In genomic region chr4:121103304-121103703, GRCm38 (mm10) we compare ENCODE assay signal across 40 mouse cellular contexts. TPM values are rescaled to one million over a fixed set of nuclear protein-coding genes. Genes with fewer than 3 reads are reported as not detected.
DNase-seq lines count a peak whose midpoint lies in the region; ATAC-seq and TF ChIP-seq lines count a peak whose summit lies in the region.
"Had no signal": no experiment of that assay in that cellular context is flagged by ENCODE, and none has a peak within 500 bp of the region (broad histone marks: within the 10 kb centered on the region; RNA-seq: fewer than 3 reads in every experiment).

No protein-coding gene starts in this region.

- H3K4me1 ChIP-seq in midbrain, embryonic 13.5 days (replicated peaks): no peaks in the 10 kb centered on the region
- no peaks in the 10 kb centered on the region for H3K4me1 ChIP-seq in midbrain, postnatal 0 days (ENCODE audit: insufficient read depth, low read length)
- H3K4me1 ChIP-seq: embryonic facial prominence, embryonic 13.5 days; hindbrain, embryonic 10.5 days; neural tube, embryonic 15.5 days; stomach, embryonic 15.5 days had no signal

- no peak overlapping the region for H3K4me2 ChIP-seq in midbrain, embryonic 13.5 days (replicated peaks)
- no peak overlapping the region for H3K4me2 ChIP-seq in midbrain, postnatal 0 days (ENCODE audit: low read depth, low read length, poor library complexity, severe bottlenecking)
- H3K4me2 ChIP-seq: embryonic facial prominence, embryonic 13.5 days; heart, embryonic 13.5 days; neural tube, embryonic 15.5 days; stomach, embryonic 15.5 days had no signal

- no peak overlapping the region for H3K4me3 ChIP-seq in midbrain, embryonic 13.5 days (replicated peaks)
- H3K4me3 ChIP-seq in midbrain, postnatal 0 days (ENCODE audit: low read depth, low read length): no peak overlapping the region
- H3K4me3 ChIP-seq: embryonic facial prominence, embryonic 13.5 days; forebrain, embryonic 10.5 days; gastrocnemius, adult 2 months; heart, adult 2 months; heart, embryonic 13.5 days; hindbrain, embryonic 10.5 days; layer of hippocampus, adult 2 months; neural tube, embryonic 15.5 days; stomach, embryonic 15.5 days had no signal

- peak; percentile 99 for ATAC-seq in frontal cortex, adult (ENCODE audit: low TSS enrichment)
- no peak for ATAC-seq in midbrain, embryonic 13.5 days
- no peak for ATAC-seq in midbrain, postnatal 0 days (ENCODE audit: low FRiP score)
- ATAC-seq: forebrain, embryonic 16.5 days; hindbrain, embryonic 16.5 days had no signal

- peak; percentile 80 for DNase-seq in brain, adult 2 months (ENCODE audit: low read depth, low spot score)
- peak; percentile 13 to 87 for DNase-seq in left cerebral cortex, adult 8-10 months (ENCODE audit: low spot score in 2 of 2)
- DNase-seq in right cerebral cortex, postnatal 25 days: peak; percentile 43
- no peak for DNase-seq in midbrain, postnatal 0 days (ENCODE audit: low spot score)
- DNase-seq in cerebellum, postnatal 36 days: no peak
- DNase-seq: adrenal gland, postnatal 10 days; B cell, adult 2 months; cerebellum, adult 11 months; cerebellum, adult 9-11 months; gastrocnemius, adult 2 months; gastrocnemius, postnatal 36 days; heart, adult 2 months; heart, postnatal 10 days; kidney, adult 18-20 months; kidney, postnatal 36 days; liver; lung, adult 2 months; lung, postnatal 10 days; midbrain, embryonic 14.5 days; retina, postnatal 1 day; thymus, postnatal 25 days had no signal

- no peaks in the 10 kb centered on the region for H3K9me3 ChIP-seq in midbrain, embryonic 13.5 days
- no peaks in the 10 kb centered on the region for H3K9me3 ChIP-seq in midbrain, postnatal 0 days (ENCODE audit: low read length)
- H3K9me3 ChIP-seq: embryonic facial prominence, embryonic 13.5 days; forebrain, embryonic 10.5 days; heart, embryonic 13.5 days; hindbrain, embryonic 10.5 days; neural tube, embryonic 15.5 days; stomach, embryonic 15.5 days had no signal

- H3K27me3 ChIP-seq in midbrain, embryonic 13.5 days: 0 out of 2 replicates have a peak, but pooled peaks cover 2% of the 10 kb centered on the region
- H3K27me3 ChIP-seq in midbrain, postnatal 0 days (ENCODE audit: insufficient read depth, low read length): no peaks in the 10 kb centered on the region
- H3K27me3 ChIP-seq: embryonic facial prominence, embryonic 13.5 days; heart, embryonic 13.5 days; neural tube, embryonic 15.5 days; stomach, embryonic 15.5 days had no signal

- WGBS in midbrain, embryonic 13.5 days: 86% methylated on average over 4 of the region's 4 CpGs
- WGBS in midbrain, postnatal 0 days: 83% methylated on average over 4 of the region's 4 CpGs

- no peaks in the 10 kb centered on the region for H3K36me3 ChIP-seq in midbrain, embryonic 13.5 days
- no peaks in the 10 kb centered on the region for H3K36me3 ChIP-seq in midbrain, postnatal 0 days (ENCODE audit: insufficient read depth, low read length)
- H3K36me3 ChIP-seq: embryonic facial prominence, embryonic 13.5 days; forebrain, embryonic 10.5 days; heart, embryonic 13.5 days; hindbrain, embryonic 10.5 days; neural tube, embryonic 15.5 days; stomach, embryonic 15.5 days had no signal

- H3K27ac ChIP-seq in midbrain, embryonic 13.5 days: no peak overlapping the region
- H3K27ac ChIP-seq in midbrain, postnatal 0 days (ENCODE audit: low read depth, low read length): no peak overlapping the region
- H3K27ac ChIP-seq: embryonic facial prominence, embryonic 13.5 days; forebrain, embryonic 10.5 days; gastrocnemius, adult 2 months; heart, adult 2 months; heart, embryonic 13.5 days; hindbrain, embryonic 10.5 days; layer of hippocampus, adult 2 months; liver, embryonic 14.5 days; macrophage; neural tube, embryonic 15.5 days; stomach, embryonic 15.5 days had no signal

- no peak for TF ChIP-seq CTCF in midbrain, postnatal 0 days (IDR thresholded peaks at IDR 0.05)

- H3K9ac ChIP-seq in midbrain, embryonic 13.5 days (replicated peaks): no peak overlapping the region
- H3K9ac ChIP-seq in midbrain, postnatal 0 days (replicated peaks; ENCODE audit: low read length, poor library complexity, severe bottlenecking): no peak overlapping the region
- H3K9ac ChIP-seq: embryonic facial prominence, embryonic 13.5 days; heart, embryonic 13.5 days; liver, embryonic 14.5 days; neural tube, embryonic 15.5 days; stomach, embryonic 15.5 days had no signal

RNA-seq across cellular contexts. Expression of gene Zmpste24, which starts 5.3 kb away (rescaled TPM):
- total RNA-seq in left cerebral cortex, adult 8-10 months (2022): 10 to 100 TPM; 23.0 to 26.1 (median 24.9) TPM
- polyA plus RNA-seq in midbrain, embryonic 13.5 days (2015; fragmentation: Nextera tagmentation; extraction: Ambion mirVana): 27.1 and 27.8 TPM in 2 replicates
- 18.6 and 19.9 TPM in 2 replicates for total RNA-seq in midbrain, postnatal 0 days (2014; rRNA removed)
- 17.0 and 18.0 TPM in 2 replicates for polyA plus RNA-seq in midbrain, postnatal 0 days (2015; fragmentation: Nextera tagmentation; extraction: Ambion mirVana)

RNA-seq across cellular contexts. Expression of gene Tmco2, which starts 5.7 kb away (rescaled TPM):
- total RNA-seq in left cerebral cortex, adult 8-10 months (2022): under 1 TPM in 2 of 4 experiments, not detected in 2; 0.58 to 0.66 TPM
- polyA plus RNA-seq in midbrain, embryonic 13.5 days (2015; fragmentation: Nextera tagmentation; extraction: Ambion mirVana): not detected in 2 replicates
- not detected in 2 replicates for total RNA-seq in midbrain, postnatal 0 days (2014; rRNA removed)
- 0.30 TPM in 1 of 2 replicates, not detected in the other for polyA plus RNA-seq in midbrain, postnatal 0 days (2015; fragmentation: Nextera tagmentation; extraction: Ambion mirVana)
- total RNA-seq: adrenal gland, postnatal 10 days; common myeloid progenitor, adult 5-6 weeks; gastrocnemius, adult 2 months; gastrocnemius, postnatal 36 days; heart, adult 2 months; heart, postnatal 10 days; layer of hippocampus, adult 2 months; layer of hippocampus, postnatal 14 days; megakaryocyte-erythroid progenitor cell, adult 5-6 weeks had no signal
- polyA plus RNA-seq: embryonic facial prominence, embryonic 13.5 days; forebrain, embryonic 10.5 days; forebrain, embryonic 16.5 days; heart, embryonic 13.5 days; hindbrain, embryonic 10.5 days; hindbrain, embryonic 16.5 days; intestine, embryonic 14.5 days; kidney, embryonic 16.5 days; limb, embryonic 11.5 days; liver, embryonic 14.5 days; lung, adult 2 months; macrophage; midbrain, embryonic 14.5 days; neural tube, embryonic 15.5 days; stomach, embryonic 15.5 days had no signal

Comparison
In these comparisons a context has a peak if more than half of its experiments do, and no peak if none do; other contexts are left out.
1. DNase-seq: peak in brain, adult 2 months (single experiment), left cerebral cortex, adult 8-10 months (2 of 2) and right cerebral cortex, postnatal 25 days (single experiment); none in midbrain, postnatal 0 days (single experiment) and cerebellum, postnatal 36 days (0 of 2).